ENCODE assay signal across 13 mouse cellular contexts in the genomic region with DNA sequence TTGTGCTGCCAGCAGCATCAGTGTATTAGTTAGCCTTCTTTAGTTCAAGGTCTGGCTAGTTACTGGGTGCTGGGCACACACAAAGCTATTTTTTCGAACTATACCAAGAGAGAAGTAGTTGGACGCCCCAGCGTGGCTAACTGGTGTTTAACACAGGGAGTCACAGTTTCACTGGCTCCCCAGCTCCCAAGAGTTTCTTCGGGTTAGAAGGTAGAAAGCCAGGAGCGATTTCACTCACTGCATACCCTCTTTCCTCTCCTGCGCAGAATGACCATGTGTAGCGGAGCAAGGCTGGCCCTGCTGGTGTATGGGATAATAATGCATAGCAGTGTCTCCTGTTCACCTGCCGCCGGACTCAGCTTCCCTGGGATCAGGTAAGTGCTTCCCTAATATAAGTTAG. TPM values are rescaled to one million over a fixed set of nuclear protein-coding genes. Genes with fewer than 3 reads are reported as not detected.
DNase-seq lines count a peak whose midpoint lies in the region; ATAC-seq and TF ChIP-seq lines count a peak whose summit lies in the region.
"Had no signal": no experiment of that assay in that cellular context is flagged by ENCODE, and none has a peak within 500 bp of the region (broad histone marks: within the 10 kb centered on the region; RNA-seq: fewer than 3 reads in every experiment).

No protein-coding gene starts in this region.

- no peak for ATAC-seq in intestine, embryonic 14.5 days (replicated peaks; ENCODE audit: low FRiP score, low TSS enrichment, low read depth)
- ATAC-seq in intestine, postnatal 0 days = no peak
- ATAC-seq in embryonic facial prominence, embryonic 13.5 days (ENCODE audit: insufficient number of reproducible peaks, insufficient read depth, low FRiP score, low TSS enrichment, low read depth) = no peak
- no peak for ATAC-seq in hindbrain, embryonic 15.5 days (ENCODE audit: low FRiP score, low read depth)
- 0 out of 2 replicates have a peak, but pooled peaks have one; percentile 7 for ATAC-seq in midbrain, embryonic 16.5 days
- ATAC-seq in stomach, postnatal 0 days (ENCODE audit: low FRiP score, low TSS enrichment) = no peak

- H3K4me3 ChIP-seq in intestine, embryonic 14.5 days (ENCODE audit: low read depth, low read length) = no peak overlapping the region
- H3K4me3 ChIP-seq in intestine, postnatal 0 days (ENCODE audit: low read depth, low read length) = no peak overlapping the region
- H3K4me3 ChIP-seq in embryonic facial prominence, embryonic 13.5 days = 0 out of 2 replicates have a peak overlapping the region, but pooled peaks have one; percentile 44
- H3K4me3 ChIP-seq in hindbrain, embryonic 15.5 days = peak overlapping the region; percentile 48
- H3K4me3 ChIP-seq in midbrain, embryonic 16.5 days (ENCODE audit: low read depth, low read length) = peak overlapping the region; percentile 50
- H3K4me3 ChIP-seq in stomach, postnatal 0 days (ENCODE audit: low read depth, low read length) = no peak overlapping the region
- H3K4me3 ChIP-seq: megakaryocyte, embryonic 14.5 days had no signal

- no peak overlapping the region for H3K9ac ChIP-seq in intestine, embryonic 14.5 days (ENCODE audit: low read length)
- no peak overlapping the region for H3K9ac ChIP-seq in intestine, postnatal 0 days (ENCODE audit: low read depth, low read length)
- H3K9ac ChIP-seq in embryonic facial prominence, embryonic 13.5 days = no peak overlapping the region
- H3K9ac ChIP-seq in hindbrain, embryonic 15.5 days = peak overlapping the region; percentile 51
- peak overlapping the region; percentile 69 for H3K9ac ChIP-seq in midbrain, embryonic 16.5 days (ENCODE audit: low read depth, low read length)
- no peak overlapping the region for H3K9ac ChIP-seq in stomach, postnatal 0 days (ENCODE audit: low read length)
- H3K9ac ChIP-seq: heart, embryonic 13.5 days; liver, embryonic 14.5 days had no signal

- peak; percentile 53 for DNase-seq in intestine, embryonic 14.5 days (ENCODE audit: low spot score)
- DNase-seq in thymus, postnatal 10 days (ENCODE audit: low spot score in 2 of 2) = no peak
- no peak for DNase-seq in stomach, postnatal 0 days (ENCODE audit: low spot score)
- DNase-seq in heart, postnatal 36 days = no peak
- DNase-seq: kidney, adult 8-10 months had no signal

- peaks cover 79% of the 10 kb centered on the region for H3K27me3 ChIP-seq in intestine, embryonic 14.5 days (replicated peaks; ENCODE audit: control insufficient read depth, insufficient read depth, low read length)
- peaks cover 56% of the 10 kb centered on the region for H3K27me3 ChIP-seq in intestine, postnatal 0 days (replicated peaks; ENCODE audit: control insufficient read depth, insufficient read depth, low read length)
- H3K27me3 ChIP-seq in embryonic facial prominence, embryonic 13.5 days = peaks cover 80% of the 10 kb centered on the region
- peaks cover 27% of the 10 kb centered on the region for H3K27me3 ChIP-seq in hindbrain, embryonic 15.5 days
- peaks cover 5% of the 10 kb centered on the region; the same call in 1 of the 2 replicates for H3K27me3 ChIP-seq in midbrain, embryonic 16.5 days (ENCODE audit: control insufficient read depth, insufficient read depth, low read depth, low read length)
- H3K27me3 ChIP-seq in stomach, postnatal 0 days (ENCODE audit: control insufficient read depth, insufficient read depth, low read length) = peaks cover 21% of the 10 kb centered on the region

- TF ChIP-seq EP300 in stomach, postnatal 0 days (optimal IDR thresholded peaks at IDR 0.05) = no peak

- no peaks in the 10 kb centered on the region for H3K9me3 ChIP-seq in intestine, embryonic 14.5 days (ENCODE audit: control insufficient read depth, low read length)
- no peaks in the 10 kb centered on the region for H3K9me3 ChIP-seq in intestine, postnatal 0 days (ENCODE audit: control insufficient read depth)
- no peaks in the 10 kb centered on the region for H3K9me3 ChIP-seq in embryonic facial prominence, embryonic 13.5 days
- no peaks in the 10 kb centered on the region for H3K9me3 ChIP-seq in hindbrain, embryonic 15.5 days
- no peaks in the 10 kb centered on the region for H3K9me3 ChIP-seq in midbrain, embryonic 16.5 days (replicated peaks; ENCODE audit: control insufficient read depth, low read length, poor library complexity, severe bottlenecking)
- no peaks in the 10 kb centered on the region for H3K9me3 ChIP-seq in stomach, postnatal 0 days (ENCODE audit: control insufficient read depth, low read length)
- H3K9me3 ChIP-seq: heart, embryonic 13.5 days had no signal

- H3K4me1 ChIP-seq in intestine, embryonic 14.5 days (replicated peaks; ENCODE audit: control insufficient read depth, insufficient read depth, low read length) = peaks cover 5% of the 10 kb centered on the region; the same call in 1 of the 2 replicates
- H3K4me1 ChIP-seq in intestine, postnatal 0 days (replicated peaks; ENCODE audit: control insufficient read depth, insufficient read depth, low read length) = 0 out of 2 replicates have a peak, but pooled peaks cover 5% of the 10 kb centered on the region
- peaks cover 35% of the 10 kb centered on the region for H3K4me1 ChIP-seq in embryonic facial prominence, embryonic 13.5 days
- H3K4me1 ChIP-seq in hindbrain, embryonic 15.5 days (replicated peaks) = peaks cover 48% of the 10 kb centered on the region
- peaks cover 26% of the 10 kb centered on the region; the same call in 1 of the 2 replicates for H3K4me1 ChIP-seq in midbrain, embryonic 16.5 days (ENCODE audit: control insufficient read depth, insufficient read depth, low read length)
- H3K4me1 ChIP-seq in stomach, postnatal 0 days (replicated peaks; ENCODE audit: control insufficient read depth, insufficient read depth) = no peaks in the 10 kb centered on the region
- H3K4me1 ChIP-seq: megakaryocyte, embryonic 14.5 days had no signal

- no peaks in the 10 kb centered on the region for H3K36me3 ChIP-seq in intestine, embryonic 14.5 days (ENCODE audit: control insufficient read depth, insufficient read depth, low read length)
- no peaks in the 10 kb centered on the region for H3K36me3 ChIP-seq in intestine, postnatal 0 days (ENCODE audit: control insufficient read depth, insufficient read depth)
- no peaks in the 10 kb centered on the region for H3K36me3 ChIP-seq in embryonic facial prominence, embryonic 13.5 days
- no peaks in the 10 kb centered on the region for H3K36me3 ChIP-seq in hindbrain, embryonic 15.5 days
- H3K36me3 ChIP-seq in midbrain, embryonic 16.5 days (ENCODE audit: control insufficient read depth, insufficient read depth, low read length) = no peaks in the 10 kb centered on the region
- H3K36me3 ChIP-seq in stomach, postnatal 0 days (ENCODE audit: control insufficient read depth, insufficient read depth, low read length) = no peaks in the 10 kb centered on the region
- H3K36me3 ChIP-seq: heart, embryonic 13.5 days had no signal

- H3K27ac ChIP-seq in intestine, embryonic 14.5 days (ENCODE audit: low read depth) = no peak overlapping the region
- H3K27ac ChIP-seq in intestine, postnatal 0 days (ENCODE audit: low read depth, low read length) = no peak overlapping the region
- H3K27ac ChIP-seq in embryonic facial prominence, embryonic 13.5 days = no peak overlapping the region
- H3K27ac ChIP-seq in hindbrain, embryonic 15.5 days (replicated peaks) = peak overlapping the region; percentile 84
- peak overlapping the region; percentile 58 for H3K27ac ChIP-seq in midbrain, embryonic 16.5 days (ENCODE audit: low read length)
- H3K27ac ChIP-seq in stomach, postnatal 0 days (replicated peaks) = no peak overlapping the region
- H3K27ac ChIP-seq: heart, embryonic 13.5 days; liver, embryonic 14.5 days had no signal

- no peak for TF ChIP-seq CTCF in intestine, postnatal 0 days (IDR thresholded peaks at IDR 0.05; ENCODE audit: low read depth)
- TF ChIP-seq CTCF in stomach, postnatal 0 days (IDR thresholded peaks at IDR 0.05; ENCODE audit: low read depth) = no peak

- intact Hi-C loops in heart, postnatal 36 days (cut with DNase I) = no loop called here

- no peak overlapping the region for H3K4me2 ChIP-seq in intestine, embryonic 14.5 days (ENCODE audit: low read length)
- H3K4me2 ChIP-seq in intestine, postnatal 0 days (replicated peaks; ENCODE audit: low read depth) = no peak overlapping the region
- H3K4me2 ChIP-seq in embryonic facial prominence, embryonic 13.5 days = no peak overlapping the region
- H3K4me2 ChIP-seq in hindbrain, embryonic 15.5 days = peak overlapping the region; percentile 74
- peak overlapping the region; percentile 77 for H3K4me2 ChIP-seq in midbrain, embryonic 16.5 days (ENCODE audit: low read length)
- H3K4me2 ChIP-seq in stomach, postnatal 0 days (replicated peaks; ENCODE audit: low read depth) = no peak overlapping the region

- 4% methylated on average over 9 of the region's 9 CpGs for WGBS in intestine, embryonic 14.5 days
- 7% methylated on average over 9 of the region's 9 CpGs for WGBS in intestine, postnatal 0 days
- WGBS in embryonic facial prominence, embryonic 13.5 days = 2% methylated on average over 9 of the region's 9 CpGs
- 3% methylated on average over 9 of the region's 9 CpGs for WGBS in hindbrain, embryonic 15.5 days
- WGBS in midbrain, embryonic 16.5 days = 0% methylated on average over 9 of the region's 9 CpGs
- WGBS in stomach, postnatal 0 days = 7% methylated on average over 9 of the region's 9 CpGs

RNA-seq across cellular contexts. Expression of a gene that starts 0.9 kb away (rescaled TPM):
- 2.4 and 3.2 TPM in 2 replicates for polyA plus RNA-seq in intestine, embryonic 14.5 days (2014; fragmentation: Nextera tagmentation; extraction: Ambion mirVana)
- 0.89 and 0.99 TPM in 2 replicates for polyA plus RNA-seq in intestine, postnatal 0 days (2015; fragmentation: Nextera tagmentation; extraction: Ambion mirVana)
- polyA plus RNA-seq in embryonic facial prominence, embryonic 13.5 days (2015; fragmentation: Nextera tagmentation; extraction: Ambion mirVana) = 1.00 and 2.0 TPM in 2 replicates
- 28.4 and 33.8 TPM in 2 replicates for polyA plus RNA-seq in hindbrain, embryonic 15.5 days (2015; fragmentation: Nextera tagmentation; extraction: Ambion mirVana)
- polyA plus RNA-seq in midbrain, embryonic 16.5 days (2015; fragmentation: Nextera tagmentation; extraction: Ambion mirVana) = 18.2 and 19.5 TPM in 2 replicates
- polyA plus RNA-seq in stomach, postnatal 0 days (2015; fragmentation: Nextera tagmentation; extraction: Ambion mirVana) = 0.58 and 0.88 TPM in 2 replicates
- total RNA-seq in heart, postnatal 36 days (2021) = not detected
- total RNA-seq: common myeloid progenitor, adult 5-6 weeks had no signal
- polyA plus RNA-seq: liver, embryonic 14.5 days had no signal

Comparison
In these comparisons a context has a peak if more than half of its experiments do, and no peak if none do; other contexts are left out.
1. H3K27ac ChIP-seq: peak in hindbrain, embryonic 15.5 days (single experiment) and midbrain, embryonic 16.5 days (single experiment); none in intestine, embryonic 14.5 days (single experiment), intestine, postnatal 0 days (single experiment), embryonic facial prominence, embryonic 13.5 days (single experiment) and stomach, postnatal 0 days (single experiment).
2. H3K4me2 ChIP-seq: peak in hindbrain, embryonic 15.5 days (single experiment) and midbrain, embryonic 16.5 days (single experiment); none in intestine, embryonic 14.5 days (single experiment), intestine, postnatal 0 days (single experiment), embryonic facial prominence, embryonic 13.5 days (single experiment) and stomach, postnatal 0 days (single experiment).
3. H3K4me3 ChIP-seq: peak in embryonic facial prominence, embryonic 13.5 days (single experiment), hindbrain, embryonic 15.5 days (single experiment) and midbrain, embryonic 16.5 days (single experiment); none in intestine, embryonic 14.5 days (single experiment), intestine, postnatal 0 days (single experiment) and stomach, postnatal 0 days (single experiment).
4. H3K9ac ChIP-seq: peak in hindbrain, embryonic 15.5 days (single experiment) and midbrain, embryonic 16.5 days (single experiment); none in intestine, embryonic 14.5 days (single experiment), intestine, postnatal 0 days (single experiment), embryonic facial prominence, embryonic 13.5 days (single experiment) and stomach, postnatal 0 days (single experiment).